Mouse (Mus musculus) liver, adult (tissue): Measurements from ENCODE around the gene Psmb2.

ENCODE experiments used
- GATA4 ChIP-seq: IDR thresholded peaks from 2 replicates; pipeline ENCODE4 v1.6.1; 2014; ENCODE audit warnings: mild to moderate bottlenecking, low read length; ENCODE audit not compliant: insufficient replicate concordance

The Psmb2 gene

GRCm38 (mm10) chr4:126683084-126683483 lies 5.7 kb downstream of the Psmb2 start:
- TF ChIP-seq GATA4: no peak

GRCm38 (mm10) chr4:126689457-126689856 lies 12.0 kb downstream of the Psmb2 start:
- no peak for TF ChIP-seq GATA4

GRCm38 (mm10) chr4:126693021-126693420 lies 15.6 kb downstream of the Psmb2 start:
- no peak for TF ChIP-seq GATA4

GRCm38 (mm10) chr4:126696908-126697307 lies 19.5 kb downstream of the Psmb2 start:
- TF ChIP-seq GATA4: no peak

- no peak for TF ChIP-seq GATA4
Observed at GRCm38 (mm10) chr4:126706630-126707438, 29.4 kb downstream of the Psmb2 start.

- no peak for TF ChIP-seq GATA4
Observed at GRCm38 (mm10) chr4:126707439-126707826, 30.0 kb downstream of the Psmb2 start.

GRCm38 (mm10) chr4:126732111-126732510 lies 54.7 kb downstream of the Psmb2 start:
- TF ChIP-seq GATA4: no peak

- TF ChIP-seq GATA4: no peak
Observed at GRCm38 (mm10) chr4:126732531-126733380, 55.3 kb downstream of the Psmb2 start.

- no peak for TF ChIP-seq GATA4
Observed at GRCm38 (mm10) chr4:126734001-126734603, 56.7 kb downstream of the Psmb2 start.

GRCm38 (mm10) chr4:126734700-126735381 lies 57.4 kb downstream of the Psmb2 start:
- no peak for TF ChIP-seq GATA4

- no peak for TF ChIP-seq GATA4
Observed at GRCm38 (mm10) chr4:126735382-126736000, 58.1 kb downstream of the Psmb2 start.

GRCm38 (mm10) chr4:126736001-126736414 lies 58.6 kb downstream of the Psmb2 start, which contains the start of gene Tfap2e:
Gene Tfap2e (minus strand): TSS chr4:126736240.
- no peak for TF ChIP-seq GATA4

- TF ChIP-seq GATA4: no peak
Observed at GRCm38 (mm10) chr4:126739966-126740676, 62.7 kb downstream of the Psmb2 start.

GRCm38 (mm10) chr4:126741448-126741847 lies 64.0 kb downstream of the Psmb2 start:
- no peak for TF ChIP-seq GATA4

GRCm38 (mm10) chr4:126742976-126743375 lies 65.5 kb downstream of the Psmb2 start:
- TF ChIP-seq GATA4: no peak
